Mouse (Mus musculus): ENCODE measurements around the gene Atp6v0d1. TPM values are rescaled to one million over a fixed set of nuclear protein-coding genes. Genes with fewer than 3 reads are reported as not detected.

Atp6v0d1 gene
- total RNA-seq, 2 experiments from 2014 or later = 280 to 300 TPM

GRCm38 (mm10) chr8:105542032-105542656 lies 23.7 kb downstream of the Atp6v0d1 start:
- no peak for DNase-seq (ENCODE audit: low spot score in 2 of 2)

GRCm38 (mm10) chr8:105538940-105539339 lies 26.9 kb downstream of the Atp6v0d1 start:
- DNase-seq (ENCODE audit: low spot score in 2 of 2) = no peak

DNA sequence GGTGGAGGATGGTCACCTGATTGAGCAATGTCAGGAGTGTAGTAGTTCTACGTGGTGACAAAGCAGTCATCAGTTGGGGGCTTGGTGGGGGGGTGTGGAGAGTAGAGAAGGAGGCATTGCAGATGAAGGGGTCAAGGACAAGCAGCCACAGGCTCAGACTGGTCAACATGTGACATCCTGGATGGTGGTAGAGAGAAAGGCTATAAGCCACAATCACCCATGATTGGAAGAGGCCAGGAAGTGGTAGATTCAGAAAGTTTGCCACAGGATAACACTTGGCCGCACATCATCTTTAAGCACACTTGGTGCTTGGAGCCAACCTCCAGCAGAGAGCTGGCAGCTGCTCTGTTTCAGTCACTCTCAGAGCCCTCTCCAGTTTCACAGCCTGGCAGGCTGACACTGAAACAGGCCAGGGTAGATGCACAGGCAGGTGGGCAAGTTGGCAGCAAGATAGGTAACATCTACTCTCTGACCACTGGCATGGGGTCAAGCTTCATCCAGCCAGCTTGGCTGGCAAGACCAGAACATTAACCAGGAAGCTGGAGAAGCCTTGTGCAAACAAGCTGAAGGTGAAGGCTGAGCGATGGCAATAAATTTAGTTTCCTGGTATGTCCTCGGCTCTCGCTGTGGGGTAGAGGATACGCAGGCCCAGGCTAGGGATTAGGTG lies 28.7 kb downstream of the Atp6v0d1 start:
- DNase-seq (ENCODE audit: low spot score in 2 of 2) = no peak

- peak in 1 of 2 experiments; percentile 39 for DNase-seq (ENCODE audit: low spot score in 2 of 2)
Observed at GRCm38 (mm10) chr8:105536546-105536945, 29.3 kb downstream of the Atp6v0d1 start.

- DNase-seq (ENCODE audit: low spot score in 2 of 2) = peak in 1 of 2 experiments; percentile 59
Observed at GRCm38 (mm10) chr8:105533892-105534329, 31.9 kb downstream of the Atp6v0d1 start.

- DNase-seq (ENCODE audit: low spot score in 2 of 2) = no peak
Observed at GRCm38 (mm10) chr8:105533439-105533838, 32.4 kb downstream of the Atp6v0d1 start.

- no peak for DNase-seq (ENCODE audit: low spot score in 2 of 2)
Observed at GRCm38 (mm10) chr8:105531774-105532173, 34.1 kb downstream of the Atp6v0d1 start.

- no peak for DNase-seq (ENCODE audit: low spot score in 2 of 2)
Observed at GRCm38 (mm10) chr8:105529271-105529670, 36.6 kb downstream of the Atp6v0d1 start.

- no peak for DNase-seq (ENCODE audit: low spot score in 2 of 2)
Observed at GRCm38 (mm10) chr8:105528206-105528605, 37.6 kb downstream of the Atp6v0d1 start.

- no peak for DNase-seq (ENCODE audit: low spot score in 2 of 2)
Observed at GRCm38 (mm10) chr8:105527110-105527509, 38.7 kb downstream of the Atp6v0d1 start.

- DNase-seq (ENCODE audit: low spot score in 2 of 2) = no peak
Observed at GRCm38 (mm10) chr8:105522890-105523289, 43.0 kb downstream of the Atp6v0d1 start.

DNA sequence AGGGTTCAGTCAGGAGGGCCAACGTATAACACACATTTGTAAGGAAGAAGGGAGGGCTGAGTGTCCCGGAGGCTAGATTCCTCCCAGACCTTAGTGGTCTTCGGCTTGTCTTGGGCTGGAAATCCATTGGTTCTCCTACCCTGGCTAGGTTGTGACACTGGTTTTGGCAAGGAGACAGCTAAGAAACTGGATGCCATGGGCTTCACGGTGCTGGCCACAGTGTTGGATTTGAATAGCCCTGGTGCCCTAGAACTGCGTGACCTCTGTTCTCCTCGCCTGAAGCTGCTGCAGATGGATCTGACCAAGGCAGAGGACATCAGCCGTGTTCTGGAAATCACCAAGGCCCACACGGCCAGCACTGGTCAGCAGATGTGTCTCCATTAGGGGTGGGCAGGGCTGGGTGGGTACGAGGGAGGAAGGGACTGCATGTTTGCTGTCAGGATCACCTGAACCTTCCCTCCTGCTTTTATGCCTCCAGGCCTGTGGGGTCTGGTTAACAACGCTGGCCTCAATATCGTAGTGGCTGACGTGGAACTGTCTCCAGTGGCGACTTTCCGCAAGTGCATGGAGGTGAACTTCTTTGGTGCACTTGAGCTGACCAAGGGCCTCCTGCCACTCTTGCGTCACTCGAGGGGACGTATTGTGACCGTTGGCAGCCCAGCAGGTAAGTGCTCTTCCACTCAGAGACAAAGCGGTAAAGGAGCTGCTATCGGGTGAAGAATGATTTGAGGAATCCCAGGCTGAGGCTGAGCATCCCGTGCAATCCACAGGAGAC lies 43.7 kb downstream of the Atp6v0d1 start:
- no peak for DNase-seq (ENCODE audit: low spot score in 2 of 2)

DNA sequence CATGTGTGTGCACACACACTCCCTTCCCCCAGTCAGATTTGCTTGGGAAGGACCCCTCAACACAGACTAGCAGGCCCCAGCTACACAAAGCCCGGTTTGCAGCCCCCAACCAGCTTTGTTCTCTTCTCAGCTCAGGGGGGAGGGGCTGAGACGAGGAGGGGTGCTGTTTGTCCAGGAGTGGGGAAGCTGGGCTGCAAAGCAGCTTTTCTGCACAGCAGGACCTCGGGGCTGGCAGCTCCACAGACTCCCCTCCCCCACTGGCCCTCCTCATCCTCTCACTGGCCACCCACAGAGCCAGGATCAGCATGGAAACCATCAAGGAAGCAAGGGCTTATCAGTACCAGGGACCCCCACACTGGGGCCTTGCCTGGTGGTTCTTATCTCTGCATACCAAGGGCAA lies 44.8 kb downstream of the Atp6v0d1 start:
- no peak for DNase-seq (ENCODE audit: low spot score in 2 of 2)

DNA sequence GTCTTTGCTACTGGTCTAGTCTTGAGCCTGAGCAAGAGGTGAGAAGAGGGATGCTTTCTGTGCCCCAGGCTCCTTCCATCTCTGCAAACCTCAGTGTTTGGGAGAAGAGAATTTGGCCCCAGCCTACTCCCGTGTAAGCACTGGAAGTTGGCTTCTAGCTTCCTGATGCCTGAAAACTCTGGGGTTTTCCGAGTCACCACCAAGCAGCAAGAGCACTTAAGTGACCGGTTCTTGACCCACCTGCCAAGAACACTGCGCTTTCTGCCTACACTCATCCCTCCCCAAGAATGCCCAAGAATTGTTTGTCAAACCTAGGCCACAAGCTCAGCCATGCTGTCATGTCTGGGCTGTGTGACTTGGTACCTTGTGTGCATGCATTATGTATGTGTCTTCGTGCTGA lies 45.3 kb downstream of the Atp6v0d1 start:
- no peak for DNase-seq (ENCODE audit: low spot score in 2 of 2)

- DNase-seq (ENCODE audit: low spot score in 2 of 2) = no peak
Observed at GRCm38 (mm10) chr8:105519591-105519990, 46.3 kb downstream of the Atp6v0d1 start.

- peak in 1 of 2 experiments; percentile 36 for DNase-seq (ENCODE audit: low spot score in 2 of 2)
Observed at GRCm38 (mm10) chr8:105518436-105519313, 47.2 kb downstream of the Atp6v0d1 start, which contains the start of gene Hsd11b2. Gene Hsd11b2, plus strand, starts transcription at chr8:105518755.

- DNase-seq (ENCODE audit: low spot score in 2 of 2) = no peak
Observed at GRCm38 (mm10) chr8:105517346-105517745, 48.5 kb downstream of the Atp6v0d1 start.

GRCm38 (mm10) chr8:105516018-105516645 lies 49.7 kb downstream of the Atp6v0d1 start:
- peak; percentile 46 to 85 for DNase-seq (ENCODE audit: low spot score in 2 of 2)

DNA sequence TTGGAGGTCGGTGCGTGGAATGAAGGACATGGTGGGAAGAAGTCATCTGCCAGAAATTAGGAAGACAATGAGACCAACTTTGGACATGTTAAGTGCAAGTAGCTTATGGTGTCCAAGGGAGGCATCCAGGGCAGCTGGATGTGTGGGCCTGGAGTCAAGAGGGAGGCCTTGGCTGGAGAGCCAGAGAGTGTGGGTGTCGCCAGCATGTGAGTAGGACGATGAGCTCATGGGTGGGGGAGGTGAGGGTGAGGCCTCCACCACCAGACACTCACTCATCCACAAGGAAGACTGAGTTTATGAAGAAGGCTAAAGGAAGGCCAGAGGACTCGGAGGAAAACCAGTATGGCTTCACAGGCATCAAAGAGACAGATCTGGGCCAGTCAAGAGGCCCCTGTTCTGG lies 51.2 kb downstream of the Atp6v0d1 start:
- no peak for DNase-seq (ENCODE audit: low spot score in 2 of 2)

- DNase-seq (ENCODE audit: low spot score in 2 of 2) = no peak
Observed at GRCm38 (mm10) chr8:105514194-105514593, 51.7 kb downstream of the Atp6v0d1 start.
